Comparison of ENCODE assay signal across 28 mouse cellular contexts in the genomic region with DNA sequence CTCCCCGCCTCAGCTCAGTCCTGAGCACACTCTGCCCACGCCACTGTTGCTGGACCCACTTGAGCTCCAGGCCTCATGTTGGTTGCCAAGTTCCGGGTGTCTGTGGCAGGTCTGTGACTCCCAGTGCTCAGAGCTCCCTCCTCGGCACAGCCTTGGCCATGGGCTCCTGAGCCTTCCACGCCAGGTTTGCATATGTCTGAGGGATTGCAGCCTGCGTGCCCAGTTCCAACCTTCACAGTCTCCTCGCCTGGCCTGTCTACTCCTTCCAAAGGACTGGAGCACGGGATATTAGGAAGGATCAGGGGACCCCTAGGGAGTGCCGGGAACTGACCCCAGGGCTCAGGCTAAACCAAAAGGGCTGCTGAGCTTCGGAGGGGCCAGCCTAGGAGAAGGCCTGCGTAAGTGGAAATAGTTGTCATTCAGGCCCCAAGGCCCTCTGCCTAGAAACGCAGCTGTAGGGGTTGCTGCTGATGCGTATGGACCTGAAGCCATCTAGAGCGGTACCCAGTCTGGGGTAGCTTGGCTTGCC. TPM values are rescaled to one million over a fixed set of nuclear protein-coding genes. Genes with fewer than 3 reads are reported as not detected.
A peak's percentile ranks its signal among the peaks of the same experiment; 100 is the strongest.
DNase-seq lines count a peak whose midpoint lies in the region; ATAC-seq lines count a peak whose summit lies in the region.
"Had no signal": no experiment of that assay in that cellular context is flagged by ENCODE, and none has a peak within 500 bp of the region (broad histone marks: within the 10 kb centered on the region; RNA-seq: fewer than 3 reads in every experiment).

No protein-coding gene starts in this region.

- H3K9me3 ChIP-seq in midbrain, embryonic 10.5 days (replicated peaks), result no peaks in the 10 kb centered on the region
- H3K9me3 ChIP-seq in midbrain, embryonic 15.5 days, result no peaks in the 10 kb centered on the region
- H3K9me3 ChIP-seq in embryonic facial prominence, embryonic 10.5 days, result no peaks in the 10 kb centered on the region
- H3K9me3 ChIP-seq: embryonic facial prominence, embryonic 12.5 days; forebrain, embryonic 15.5 days; hindbrain, embryonic 12.5 days; limb, embryonic 13.5 days; lung, embryonic 15.5 days; midbrain, embryonic 12.5 days had no signal

- no peak overlapping the region for H3K9ac ChIP-seq in midbrain, embryonic 15.5 days
- H3K9ac ChIP-seq: hindbrain, embryonic 12.5 days; lung, embryonic 15.5 days; midbrain, embryonic 12.5 days had no signal

- H3K4me3 ChIP-seq in midbrain, embryonic 10.5 days, result peak overlapping the region; percentile 20; the same call in 1 of the 2 replicates
- H3K4me3 ChIP-seq in midbrain, embryonic 15.5 days, result no peak overlapping the region
- peak overlapping the region; percentile 21; the same call in 1 of the 2 replicates for H3K4me3 ChIP-seq in embryonic facial prominence, embryonic 10.5 days
- H3K4me3 ChIP-seq: hindbrain, embryonic 12.5 days; limb, embryonic 13.5 days; lung, embryonic 15.5 days; midbrain, embryonic 12.5 days had no signal

- peak; percentile 60 for DNase-seq in cerebellum, adult 11-12 months
- no peak for DNase-seq in cerebellum, adult 11 months
- DNase-seq in heart, adult 11 months, result peak; percentile 93
- DNase-seq in heart, adult 8-10 months (ENCODE audit: low spot score), result no peak
- no peak for DNase-seq in midbrain, embryonic 10.5 days (ENCODE audit: low spot score)
- DNase-seq in embryonic facial prominence, embryonic 10.5 days (ENCODE audit: low spot score), result no peak
- DNase-seq in urinary bladder, postnatal 25 days (ENCODE audit: low spot score), result no peak
- DNase-seq: adrenal gland, adult 2 months; adrenal gland, postnatal 36 days; heart, postnatal 14 days; kidney, adult 8-10 months; kidney, postnatal 4 days; right cerebral cortex, adult 18-20 months; right cerebral cortex, postnatal 4 days; thymus, adult 18-20 months; thymus, postnatal 25 days had no signal

- 75% methylated on average over 14 of the region's 14 CpGs for WGBS in midbrain, embryonic 10.5 days
- whole genome bisulfite sequencing in midbrain, embryonic 15.5 days, result 76% methylated on average over 14 of the region's 14 CpGs
- 77% methylated on average over 14 of the region's 14 CpGs for WGBS in embryonic facial prominence, embryonic 10.5 days

- peaks cover 4% of the 10 kb centered on the region for H3K36me3 ChIP-seq in midbrain, embryonic 10.5 days
- no peaks in the 10 kb centered on the region for H3K36me3 ChIP-seq in midbrain, embryonic 15.5 days (replicated peaks)
- H3K36me3 ChIP-seq in embryonic facial prominence, embryonic 10.5 days (replicated peaks), result peaks cover 4% of the 10 kb centered on the region
- H3K36me3 ChIP-seq: forebrain, embryonic 15.5 days; hindbrain, embryonic 12.5 days; lung, embryonic 15.5 days had no signal

- H3K4me1 ChIP-seq in midbrain, embryonic 10.5 days, result peaks cover 41% of the 10 kb centered on the region
- H3K4me1 ChIP-seq in midbrain, embryonic 15.5 days, result peaks cover 26% of the 10 kb centered on the region
- peaks cover 40% of the 10 kb centered on the region for H3K4me1 ChIP-seq in embryonic facial prominence, embryonic 10.5 days

- 0 out of 2 replicates have a peak overlapping the region, but pooled peaks have one; percentile 23 for H3K27ac ChIP-seq in midbrain, embryonic 10.5 days (replicated peaks)
- H3K27ac ChIP-seq in midbrain, embryonic 15.5 days, result no peak overlapping the region
- H3K27ac ChIP-seq in embryonic facial prominence, embryonic 10.5 days (replicated peaks), result no peak overlapping the region
- H3K27ac ChIP-seq: embryonic facial prominence, embryonic 12.5 days; kidney, postnatal 0 days; limb, embryonic 13.5 days; lung, embryonic 15.5 days; midbrain, embryonic 12.5 days; stomach, postnatal 0 days had no signal

- no peak for ATAC-seq in midbrain, embryonic 15.5 days (replicated peaks)
- ATAC-seq: activated CD4-positive, CD25-positive, alpha-beta regulatory T cell, adult 4 months; forebrain, embryonic 15.5 days had no signal

- peaks cover 5% of the 10 kb centered on the region for H3K27me3 ChIP-seq in midbrain, embryonic 10.5 days (ENCODE audit: low read depth, poor library complexity, severe bottlenecking)
- H3K27me3 ChIP-seq in midbrain, embryonic 15.5 days (replicated peaks), result no peaks in the 10 kb centered on the region
- H3K27me3 ChIP-seq in embryonic facial prominence, embryonic 10.5 days (replicated peaks; ENCODE audit: low read depth, poor library complexity, severe bottlenecking), result no peaks in the 10 kb centered on the region
- H3K27me3 ChIP-seq: embryonic facial prominence, embryonic 12.5 days; forebrain, embryonic 15.5 days; hindbrain, embryonic 12.5 days; limb, embryonic 13.5 days; lung, embryonic 15.5 days; midbrain, embryonic 12.5 days had no signal

- H3K4me2 ChIP-seq in midbrain, embryonic 15.5 days, result no peak overlapping the region
- H3K4me2 ChIP-seq: hindbrain, embryonic 12.5 days; liver, embryonic 11.5 days had no signal

RNA-seq across cellular contexts. Expression of a gene that starts 2.3 kb away (rescaled TPM):
- 10 to 100 TPM; 23.7 to 30.9 (median 26.2) TPM for total RNA-seq in heart, adult 8-10 months (2022)
- 14.9 and 18.6 TPM in 2 replicates for polyA plus RNA-seq in midbrain, embryonic 10.5 days (2016; fragmentation: Nextera tagmentation; extraction: Ambion mirVana)
- polyA plus RNA-seq in midbrain, embryonic 15.5 days (2015; fragmentation: Nextera tagmentation; extraction: Ambion mirVana), result 25.4 and 28.0 TPM in 2 replicates
- polyA plus RNA-seq in embryonic facial prominence, embryonic 10.5 days (2016; fragmentation: Nextera tagmentation; extraction: Ambion mirVana), result 15.0 and 17.3 TPM in 2 replicates
- total RNA-seq: CH12.LX had no signal

Comparison
In these comparisons a context has a peak if more than half of its experiments do, and no peak if none do; other contexts are left out.
1. DNase-seq: peak in cerebellum, adult 11-12 months (single experiment) and heart, adult 11 months (single experiment); none in cerebellum, adult 11 months (single experiment), heart, adult 8-10 months (single experiment), midbrain, embryonic 10.5 days (single experiment), embryonic facial prominence, embryonic 10.5 days (single experiment) and urinary bladder, postnatal 25 days (single experiment).